Mouse (Mus musculus) embryonic facial prominence, embryonic 13.5 days (tissue): ENCODE data around the gene Ttc30a2. TPM values are rescaled to one million over a fixed set of nuclear protein-coding genes. Genes with fewer than 3 reads are reported as not detected.
"Not testable (repeated sequence)": the region's sequence is repeated elsewhere in the genome, so short reads cannot be mapped to it uniquely, and the experiment has no call there.

ENCODE experiments used
- ATAC-seq: fragments of 200-750 bp; cut with Nextera tagmentation; 2 replicates; pipeline ENCODE4 v1.8.0; 2017; ENCODE audit warnings: low read depth; ENCODE audit not compliant: insufficient number of reproducible peaks, insufficient read depth, low FRiP score, low TSS enrichment
- H3K27ac ChIP-seq: fragments of 300-500 bp; sonication (generic); 2 replicates; pipeline ENCODE4 v1.5.1; 2015; ENCODE audit warnings: moderate library complexity, mild to moderate bottlenecking, inconsistent platforms
- H3K27me3 ChIP-seq: fragments of 300-500 bp; sonication (generic); 2 replicates; pipeline ENCODE4 v1.6.1; 2015; ENCODE audit warnings: mild to moderate bottlenecking, inconsistent platforms
- H3K36me3 ChIP-seq: fragments of 300-500 bp; sonication (generic); 2 replicates; pipeline ENCODE4 v1.6.1; 2015; ENCODE audit warnings: mild to moderate bottlenecking, inconsistent platforms
- H3K4me1 ChIP-seq: fragments of 300-500 bp; sonication (generic); 2 replicates; pipeline ENCODE4 v1.6.1; 2015; ENCODE audit warnings: inconsistent platforms
- H3K4me2 ChIP-seq: fragments of 300-500 bp; sonication (generic); 2 replicates; pipeline ENCODE4 v1.6.1; 2015; ENCODE audit warnings: moderate library complexity, mild to moderate bottlenecking, inconsistent platforms
- H3K4me3 ChIP-seq: fragments of 300-500 bp; sonication (generic); 2 replicates; pipeline ENCODE4 v1.5.1; 2015; ENCODE audit warnings: mild to moderate bottlenecking, inconsistent platforms
- H3K9ac ChIP-seq: fragments of 300-500 bp; sonication (generic); 2 replicates; pipeline ENCODE4 v1.6.1; 2015; ENCODE audit warnings: mild to moderate bottlenecking, inconsistent platforms
- H3K9me3 ChIP-seq: fragments of 300-500 bp; sonication (generic); 2 replicates; pipeline ENCODE4 v1.6.1; 2016; ENCODE audit warnings: inconsistent platforms
- WGBS: fragments of 180-500 bp; shearing (Covaris S2); methylation state at CpG from one replicate; pipeline ENCODE4 v1.1.7; 2015; ENCODE audit warnings: mixed read lengths; 5-methylcytosine and 5-hydroxymethylcytosine counted together
- polyA plus RNA-seq: library from polyadenylated mRNA; unstranded; fragments of >200 nt; fragmentation: Nextera tagmentation; extraction: Ambion mirVana; gene quantifications from 2 replicates; pipeline ENCODE4 v1.2.1, GENCODE M21; 2015

The Ttc30a2 gene
- polyA plus RNA-seq, 1 experiment from 2014 or later = 0.31 TPM

DNA sequence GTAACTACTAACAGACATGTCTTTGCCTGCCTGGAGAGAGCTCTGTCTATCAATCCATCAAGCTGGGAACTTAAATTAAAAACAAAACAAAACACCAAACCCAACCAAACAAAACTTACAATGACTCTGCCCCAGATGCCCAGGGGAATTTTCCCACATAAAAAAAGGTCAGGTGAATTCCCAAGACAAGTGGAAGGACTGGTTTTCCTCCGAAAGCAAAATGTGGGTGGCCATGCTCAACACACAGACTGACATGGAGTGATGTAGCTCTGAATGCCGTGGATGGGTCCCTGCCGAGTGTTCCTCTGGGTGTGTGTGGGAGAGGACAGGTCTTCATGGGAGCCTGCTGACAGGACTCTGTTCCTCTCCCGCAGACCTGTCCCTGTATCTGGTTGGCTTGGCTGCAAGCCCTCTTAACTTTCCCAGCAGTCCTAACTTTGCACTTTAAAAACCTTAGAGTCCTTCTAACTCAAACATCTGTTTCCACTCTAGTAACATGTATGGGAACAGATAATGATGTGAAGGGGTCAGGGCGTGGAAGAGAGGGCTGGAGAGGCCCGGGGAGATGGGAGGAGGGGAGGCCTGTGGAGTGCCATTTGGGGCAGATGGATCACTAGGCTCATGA is 13.7 kb upstream of the Ttc30a2 start:
- H3K9me3 ChIP-seq = no peaks in the 10 kb centered on the region
- peaks cover 39% of the 10 kb centered on the region for H3K4me1 ChIP-seq
- H3K9ac ChIP-seq = no peak overlapping the region
- no peak overlapping the region for H3K4me3 ChIP-seq
- H3K27me3 ChIP-seq = no peaks in the 10 kb centered on the region
- WGBS = 5% methylated on average over 6 of the region's 6 CpGs
- H3K27ac ChIP-seq = peak overlapping the region; percentile 78
- no peak for ATAC-seq
- H3K4me2 ChIP-seq = 0 out of 2 replicates have a peak overlapping the region, but pooled peaks have one; percentile 14
- H3K36me3 ChIP-seq = no peaks in the 10 kb centered on the region

DNA sequence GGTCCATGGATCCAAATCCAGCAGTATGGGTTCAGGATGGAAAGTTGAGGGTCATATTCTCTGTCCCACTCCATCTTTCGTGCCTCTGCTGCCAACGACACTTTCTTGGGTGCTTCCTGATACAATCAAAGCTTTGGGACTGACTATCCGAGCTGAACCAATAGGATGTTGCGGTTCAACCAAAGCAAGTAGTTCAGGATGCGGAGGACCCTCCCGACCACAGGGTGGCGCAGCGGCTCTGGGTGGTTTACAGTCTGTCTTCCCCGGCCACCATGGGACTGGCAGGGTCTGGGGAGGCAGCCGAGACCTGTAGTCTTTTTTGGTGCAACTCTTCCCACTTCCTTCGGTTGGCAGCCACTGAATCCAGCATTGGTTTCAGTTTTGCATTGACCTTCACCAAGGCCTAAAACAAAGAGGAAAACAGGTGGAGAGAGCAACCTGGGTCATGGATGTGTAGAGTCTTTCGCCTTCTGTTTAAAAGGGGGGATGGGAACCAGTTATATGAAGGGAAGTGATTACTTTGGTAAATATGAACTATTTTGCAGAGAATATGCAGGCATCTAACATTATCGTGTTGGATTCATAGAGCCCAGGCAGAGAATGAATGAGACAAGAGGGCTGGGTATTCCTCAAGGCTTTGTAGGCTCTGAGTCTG is 13.0 kb upstream of the Ttc30a2 start:
- 40% methylated on average over 13 of the region's 13 CpGs for WGBS
- no peak for ATAC-seq
- no peaks in the 10 kb centered on the region for H3K9me3 ChIP-seq

DNA sequence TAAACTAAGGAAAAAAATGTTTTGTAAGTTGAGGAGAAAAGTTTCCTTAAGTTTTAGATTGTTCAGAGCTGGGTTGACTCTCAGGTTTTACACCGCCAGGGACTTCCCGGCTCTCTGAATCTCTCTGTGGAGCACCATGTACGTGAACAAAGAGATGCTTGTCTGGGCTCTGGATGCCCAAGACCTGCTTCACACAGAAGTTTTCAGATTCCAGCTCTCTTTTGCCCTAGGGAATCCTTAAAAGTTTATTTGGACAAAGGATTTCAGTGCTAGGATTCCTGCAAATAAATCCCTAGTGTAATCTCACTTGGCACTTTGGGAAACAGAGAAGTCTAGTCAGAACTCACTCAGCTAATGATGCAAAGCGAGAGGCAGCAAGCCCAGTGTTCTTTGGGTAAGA is 11.7 kb upstream of the Ttc30a2 start:
- no peak for ATAC-seq
- Histone ChIP-seq H3K4me3 (no peak overlapping the region), H3K27ac (peak overlapping the region; percentile 55; the same call in 1 of the 2 replicates), H3K9me3 (no peaks in the 10 kb centered on the region), H3K4me2 (no peak overlapping the region), H3K9ac (no peak overlapping the region), H3K36me3 (no peaks in the 10 kb centered on the region), H3K27me3 (no peaks in the 10 kb centered on the region), H3K4me1 (peaks cover 39% of the 10 kb centered on the region)
- 32% methylated on average over 4 of the region's 4 CpGs for WGBS

More for the DNA sequence above, 13.0 kb upstream of the Ttc30a2 start:
- H3K4me3 ChIP-seq = no peak overlapping the region
- no peak overlapping the region for H3K9ac ChIP-seq
- peak overlapping the region; percentile 14; the same call in 1 of the 2 replicates for H3K4me2 ChIP-seq
- H3K4me1 ChIP-seq = peaks cover 39% of the 10 kb centered on the region
- H3K27ac ChIP-seq = peak overlapping the region; percentile 3; the same call in 1 of the 2 replicates
- no peaks in the 10 kb centered on the region for H3K36me3 ChIP-seq
- H3K27me3 ChIP-seq = no peaks in the 10 kb centered on the region

DNA sequence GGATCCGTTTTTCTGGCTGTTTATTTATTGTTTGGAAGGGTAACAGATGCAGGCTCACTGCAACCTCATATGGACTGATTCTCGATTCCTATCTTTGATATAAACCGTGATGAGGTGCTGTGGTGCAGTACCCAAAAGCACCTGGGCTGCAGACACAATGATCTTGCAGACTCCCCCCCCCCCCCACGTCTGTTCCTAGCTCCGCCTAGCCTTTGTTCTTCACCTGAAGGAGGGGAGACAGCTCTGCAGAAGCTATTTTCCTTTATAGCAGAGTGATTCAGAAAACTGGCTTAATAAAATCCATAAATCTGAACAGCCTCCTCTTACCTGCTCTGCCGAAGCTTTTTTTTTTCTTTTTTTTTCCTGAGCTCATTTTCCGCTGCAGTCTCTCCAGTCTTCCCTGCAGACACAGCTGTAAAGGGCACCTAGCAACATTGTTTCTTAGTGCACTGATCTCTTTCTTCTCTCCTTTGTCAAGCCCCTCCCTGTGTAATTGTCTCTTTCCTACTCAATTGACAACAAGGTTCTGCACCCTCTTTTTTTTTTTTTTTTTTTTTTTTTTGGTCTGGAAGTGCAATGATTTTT is 10.9 kb upstream of the Ttc30a2 start:
- Histone ChIP-seq H3K9me3 (no peaks in the 10 kb centered on the region), H3K4me3 (no peak overlapping the region), H3K9ac (0 out of 2 replicates have a peak overlapping the region, but pooled peaks have one; percentile 21), H3K27me3 (no peaks in the 10 kb centered on the region), H3K4me2 (peak overlapping the region; percentile 27; the same call in 1 of the 2 replicates), H3K4me1 (peaks cover 39% of the 10 kb centered on the region), H3K36me3 (no peaks in the 10 kb centered on the region), H3K27ac (peak overlapping the region; percentile 55)
- no peak for ATAC-seq
- 26% methylated on average over 7 of the region's 7 CpGs for WGBS

- H3K4me1 ChIP-seq = peaks cover 39% of the 10 kb centered on the region
- H3K27me3 ChIP-seq = no peaks in the 10 kb centered on the region
- H3K36me3 ChIP-seq = no peaks in the 10 kb centered on the region
- H3K9me3 ChIP-seq = no peaks in the 10 kb centered on the region
- peak overlapping the region; percentile 55; the same call in 1 of the 2 replicates for H3K27ac ChIP-seq
- H3K4me2 ChIP-seq = 0 out of 2 replicates have a peak overlapping the region, but pooled peaks have one; percentile 27
- ATAC-seq = no peak
- WGBS = 50% methylated on average over 4 of the region's 4 CpGs
- H3K9ac ChIP-seq = no peak overlapping the region
- no peak overlapping the region for H3K4me3 ChIP-seq
These were observed 10.4 kb upstream of the Ttc30a2 start for GRCm38 (mm10) chr2:75988378-75988777.

- H3K9ac ChIP-seq = no peak overlapping the region
- 55% methylated on average over 9 of the region's 9 CpGs for WGBS
- H3K27me3 ChIP-seq = no peaks in the 10 kb centered on the region
- ATAC-seq = no peak
- H3K4me1 ChIP-seq = peaks cover 39% of the 10 kb centered on the region
- no peak overlapping the region for H3K4me3 ChIP-seq
- H3K27ac ChIP-seq = no peak overlapping the region
- H3K4me2 ChIP-seq = no peak overlapping the region
- no peaks in the 10 kb centered on the region for H3K9me3 ChIP-seq
- no peaks in the 10 kb centered on the region for H3K36me3 ChIP-seq
These were observed 9.8 kb upstream of the Ttc30a2 start for GRCm38 (mm10) chr2:75987739-75988138.

GRCm38 (mm10) chr2:75985124-75985523 is 7.2 kb upstream of the Ttc30a2 start:
- H3K27ac ChIP-seq = no peak overlapping the region
- H3K4me1 ChIP-seq = peaks cover 20% of the 10 kb centered on the region
- H3K36me3 ChIP-seq = no peaks in the 10 kb centered on the region
- no peaks in the 10 kb centered on the region for H3K27me3 ChIP-seq
- no peak overlapping the region for H3K4me3 ChIP-seq
- H3K9ac ChIP-seq = no peak overlapping the region
- H3K4me2 ChIP-seq = no peak overlapping the region
- ATAC-seq = peak; percentile 75
- H3K9me3 ChIP-seq = no peaks in the 10 kb centered on the region
- WGBS = 5% methylated on average over 2 of the region's 2 CpGs

- Histone ChIP-seq H3K9me3 (no peaks in the 10 kb centered on the region), H3K27me3 (no peaks in the 10 kb centered on the region), H3K4me1 (peaks cover 13% of the 10 kb centered on the region), H3K4me2 (no peak overlapping the region), H3K4me3 (no peak overlapping the region), H3K9ac (no peak overlapping the region), H3K36me3 (no peaks in the 10 kb centered on the region), H3K27ac (no peak overlapping the region)
- WGBS = 74% methylated on average over 3 of the region's 3 CpGs
- ATAC-seq = no peak
These were observed 5.9 kb upstream of the Ttc30a2 start for GRCm38 (mm10) chr2:75983847-75984246.

DNA sequence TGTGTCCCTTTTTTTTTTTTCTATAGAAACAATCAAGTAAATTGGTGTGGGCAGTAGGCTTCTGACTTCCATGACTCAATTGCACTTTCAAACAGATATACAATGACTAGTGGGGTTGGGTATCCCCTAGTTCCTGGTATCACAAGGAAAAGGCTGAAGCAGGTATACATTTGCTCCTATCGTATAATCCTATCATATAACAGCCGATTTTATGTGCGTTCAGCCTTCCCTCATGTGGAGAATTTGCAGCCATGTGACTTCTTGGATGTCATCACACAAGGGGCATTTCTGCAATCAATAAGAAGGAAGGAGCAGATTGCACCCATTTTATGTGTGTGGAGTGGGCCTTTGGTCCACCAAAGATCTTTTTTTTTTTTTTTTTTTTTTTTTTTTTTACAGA is 5.1 kb upstream of the Ttc30a2 start:
- Histone ChIP-seq H3K9me3 (no peaks in the 10 kb centered on the region), H3K4me1 (peaks cover 5% of the 10 kb centered on the region), H3K4me3 (no peak overlapping the region), H3K9ac (no peak overlapping the region), H3K27ac (no peak overlapping the region), H3K4me2 (no peak overlapping the region), H3K27me3 (no peaks in the 10 kb centered on the region), H3K36me3 (no peaks in the 10 kb centered on the region)
- ATAC-seq = no peak
- WGBS = 95% methylated on average over 3 of the region's 3 CpGs

GRCm38 (mm10) chr2:75982626-75983025 is 4.7 kb upstream of the Ttc30a2 start:
- Histone ChIP-seq H3K27ac (no peak overlapping the region), H3K9me3 (no peaks in the 10 kb centered on the region), H3K9ac (no peak overlapping the region), H3K4me3 (no peak overlapping the region), H3K4me1 (peaks cover under 1% of the 10 kb centered on the region; the same call in 1 of the 2 replicates), H3K36me3 (no peaks in the 10 kb centered on the region), H3K27me3 (no peaks in the 10 kb centered on the region), H3K4me2 (no peak overlapping the region)
- 94% methylated on average over 4 of the region's 4 CpGs for WGBS
- ATAC-seq = no peak

GRCm38 (mm10) chr2:75981440-75982081 is 3.6 kb upstream of the Ttc30a2 start, which contains the start of gene Ttc30a1:
Gene Ttc30a1 (minus strand): TSS chr2:75981967.
- peak within 1 kb of the TSS; percentile 66 for H3K4me2 ChIP-seq
- not testable (repeated sequence) for H3K9me3 ChIP-seq, H3K27me3 ChIP-seq, H3K36me3 ChIP-seq, H3K27ac ChIP-seq, H3K4me1 ChIP-seq
- 3% methylated on average over 32 of the region's 34 CpGs for WGBS
- peak within 1 kb of the TSS; percentile 72 for H3K9ac ChIP-seq
- peak; percentile 48; the same call in 1 of the 2 replicates for ATAC-seq
- peak within 1 kb of the TSS; percentile 45 for H3K4me3 ChIP-seq
